Mouse (Mus musculus) layer of hippocampus, adult 8-10 months (tissue): ENCODE measurements around the gene Arhgap35. TPM values are rescaled to one million over a fixed set of nuclear protein-coding genes. Genes with fewer than 3 reads are reported as not detected.
"Not testable (repeated sequence)": the region's sequence is repeated elsewhere in the genome, so short reads cannot be mapped to it uniquely, and the experiment has no call there.

ENCODE experiments used
- DNase-seq, 2 experiments: peaks; one replicate each; pipeline ENCODE4 v3.0.0; 2022; ENCODE audit warnings: low spot score in 2 of 2
- total RNA-seq, 4 experiments: library from RNA; stranded (reverse); gene quantifications; 2 replicates each; pipeline ENCODE4 v1.2.4; 2022

The Arhgap35 gene
- 100 to 1,000 TPM; 115 to 133 (median 122) TPM for total RNA-seq

- DNase-seq, result peak; percentile 99 to 100
These were observed at the start of gene Arhgap35 for GRCm38 (mm10) chr7:16614888-16615715. TSS of gene Arhgap35 (minus strand) at chr7:16614993.

GRCm38 (mm10) chr7:16644260-16644659, 29.5 kb upstream of the Arhgap35 start:
- no peak for DNase-seq

GRCm38 (mm10) chr7:16643106-16643505, 28.3 kb upstream of the Arhgap35 start:
- not testable (repeated sequence) for DNase-seq

GRCm38 (mm10) chr7:16639028-16639427, 24.2 kb upstream of the Arhgap35 start:
- peak in 1 of 2 experiments; percentile 35 for DNase-seq

- no peak for DNase-seq
These were observed 20.3 kb upstream of the Arhgap35 start for GRCm38 (mm10) chr7:16635116-16635515.

- DNase-seq, result not testable (repeated sequence)
These were observed 19.1 kb upstream of the Arhgap35 start for GRCm38 (mm10) chr7:16633913-16634312.

- DNase-seq, result no peak
These were observed 17.1 kb upstream of the Arhgap35 start for GRCm38 (mm10) chr7:16631932-16632331.

- no peak for DNase-seq
These were observed 16.2 kb upstream of the Arhgap35 start for GRCm38 (mm10) chr7:16631025-16631424.

GRCm38 (mm10) chr7:16629598-16630296, 15.0 kb upstream of the Arhgap35 start:
- DNase-seq, result peak in 1 of 2 experiments; percentile 41

- peak in 1 of 2 experiments; percentile 65 for DNase-seq
These were observed 13.4 kb upstream of the Arhgap35 start for GRCm38 (mm10) chr7:16628096-16628771.

GRCm38 (mm10) chr7:16623687-16624086, 8.9 kb upstream of the Arhgap35 start:
- DNase-seq, result no peak

- DNase-seq, result no peak
These were observed 8.3 kb upstream of the Arhgap35 start for GRCm38 (mm10) chr7:16623131-16623530.

GRCm38 (mm10) chr7:16621066-16621622, 6.4 kb upstream of the Arhgap35 start:
- no peak for DNase-seq

- DNase-seq, result peak in 1 of 2 experiments; percentile 34
These were observed 3.9 kb upstream of the Arhgap35 start for GRCm38 (mm10) chr7:16618661-16619211.

GRCm38 (mm10) chr7:16617045-16617444, 2.3 kb upstream of the Arhgap35 start:
- DNase-seq, result peak in 1 of 2 experiments; percentile 62

- peak in 1 of 2 experiments; percentile 50 for DNase-seq
These were observed 464 bp downstream of the Arhgap35 start for GRCm38 (mm10) chr7:16614171-16614887.

- DNase-seq, result no peak
These were observed 1.2 kb downstream of the Arhgap35 start for GRCm38 (mm10) chr7:16613461-16614170.

GRCm38 (mm10) chr7:16610345-16610744, 4.4 kb downstream of the Arhgap35 start:
- no peak for DNase-seq

- no peak for DNase-seq
These were observed 5.8 kb downstream of the Arhgap35 start for GRCm38 (mm10) chr7:16608961-16609360.

GRCm38 (mm10) chr7:16608046-16608445, 6.7 kb downstream of the Arhgap35 start:
- DNase-seq, result no peak
